Mouse (Mus musculus) stomach, postnatal 0 days (tissue): ENCODE data around the gene Isoc2a. TPM values are rescaled to one million over a fixed set of nuclear protein-coding genes. Genes with fewer than 3 reads are reported as not detected.

ENCODE experiments used
- ATAC-seq: fragments of 200-750 bp; cut with Nextera tagmentation; 2 replicates; pipeline ENCODE4 v1.8.0; 2017; ENCODE audit not compliant: low FRiP score, low TSS enrichment
- DNase-seq: peaks from one replicate; pipeline ENCODE4 v3.0.0-alpha.2; 2016; ENCODE audit warnings: low spot score
- H3K27ac ChIP-seq: fragments of 300-500 bp; sonication (generic); replicated peaks from 2 replicates; pipeline ENCODE4 v1.5.1; 2014; ENCODE audit warnings: mild to moderate bottlenecking, control low read depth
- H3K27me3 ChIP-seq: fragments of 300-500 bp; sonication (generic); 2 replicates; pipeline ENCODE4 v1.6.1; 2014; ENCODE audit warnings: low read length; ENCODE audit not compliant: control insufficient read depth, insufficient read depth
- H3K36me3 ChIP-seq: fragments of 300-500 bp; sonication (generic); 2 replicates; pipeline ENCODE4 v1.6.1; 2014; ENCODE audit warnings: low read length, mixed read lengths; ENCODE audit not compliant: control insufficient read depth, insufficient read depth
- H3K4me1 ChIP-seq: fragments of 300-500 bp; sonication (generic); replicated peaks from 2 replicates; pipeline ENCODE4 v1.6.1; 2014; ENCODE audit warnings: antibody characterized with exemption; ENCODE audit not compliant: control insufficient read depth, insufficient read depth
- H3K4me2 ChIP-seq: fragments of 300-500 bp; sonication (generic); replicated peaks from 2 replicates; pipeline ENCODE4 v1.6.1; 2014; ENCODE audit warnings: low read depth, mild to moderate bottlenecking, control low read depth, moderate library complexity
- H3K4me3 ChIP-seq: fragments of 300-500 bp; sonication (generic); 2 replicates; pipeline ENCODE4 v1.5.1; 2014; ENCODE audit warnings: low read depth, low read length, control low read depth
- H3K9ac ChIP-seq: fragments of 300-500 bp; sonication (generic); 2 replicates; pipeline ENCODE4 v1.6.1; 2014; ENCODE audit warnings: mild to moderate bottlenecking, low read length, control low read depth, mixed read lengths
- H3K9me3 ChIP-seq: fragments of 300-500 bp; sonication (generic); 2 replicates; pipeline ENCODE4 v1.6.1; 2016; ENCODE audit warnings: low read length; ENCODE audit not compliant: control insufficient read depth
- CTCF ChIP-seq: IDR thresholded peaks from 2 replicates; pipeline ENCODE4 v1.5.1; 2016; ENCODE audit warnings: antibody characterized with exemption, low read depth, mild to moderate bottlenecking, moderate library complexity
- EP300 ChIP-seq: optimal IDR thresholded peaks from 2 replicates; pipeline ENCODE3; 2016; ENCODE audit warnings: antibody characterized with exemption
- WGBS: fragments of 180-500 bp; shearing (Covaris S2); extraction: QIAGEN DNeasy Blood & Tissue Kit; methylation state at CpG from one replicate; pipeline ENCODE4 v1.1.7; 2014; 5-methylcytosine and 5-hydroxymethylcytosine counted together
- polyA plus RNA-seq: library from polyadenylated mRNA; unstranded; fragments of >200 nt; fragmentation: Nextera tagmentation; extraction: Ambion mirVana; gene quantifications from 2 replicates; pipeline ENCODE4 v1.2.1, GENCODE M21; 2015

Isoc2a gene
- polyA plus RNA-seq, 1 experiment from 2014 or later: 0.67 TPM

- ATAC-seq: no peak
Measured at GRCm38 (mm10) chr7:4902404-4902803, 25.5 kb downstream of the Isoc2a start.

GRCm38 (mm10) chr7:4906466-4906950, 29.6 kb downstream of the Isoc2a start, which contains the start of gene Gm36210:
Gm36210 (minus strand) TSS chr7:4906516.
- Histone ChIP-seq H3K27ac (no peak within 1 kb of the TSS), H3K4me1 (no peaks in the 10 kb centered on the region), H3K4me2 (no peak within 1 kb of the TSS), H3K27me3 (no peaks in the 10 kb centered on the region), H3K9me3 (no peaks in the 10 kb centered on the region), H3K9ac (no peak within 1 kb of the TSS), H3K4me3 (no peak within 1 kb of the TSS), H3K36me3 (no peaks in the 10 kb centered on the region)
- no peak for DNase-seq
- no peak for ATAC-seq
- 70% methylated on average over 10 of the region's 10 CpGs for WGBS
- TF ChIP-seq EP300 (no peak), CTCF (no peak)

More at GRCm38 (mm10) chr7:4902404-4902803, 25.5 kb downstream of the Isoc2a start:
- Histone ChIP-seq H3K4me1 (0 out of 2 replicates have a peak, but pooled peaks cover 2% of the 10 kb centered on the region), H3K36me3 (no peaks in the 10 kb centered on the region), H3K27ac (no peak overlapping the region), H3K27me3 (no peaks in the 10 kb centered on the region), H3K9ac (no peak overlapping the region), H3K4me2 (no peak overlapping the region), H3K9me3 (no peaks in the 10 kb centered on the region), H3K4me3 (no peak overlapping the region)
- DNase-seq: no peak
- 81% methylated on average over 9 of the region's 9 CpGs for WGBS
- TF ChIP-seq EP300: no peak
- no peak for TF ChIP-seq CTCF

- no peak overlapping the region for H3K4me2 ChIP-seq
- TF ChIP-seq EP300 (no peak), CTCF (peak; percentile 69)
- H3K36me3 ChIP-seq: no peaks in the 10 kb centered on the region
- H3K9me3 ChIP-seq: no peaks in the 10 kb centered on the region
- ATAC-seq: no peak
- DNase-seq: peak; percentile 62
- no peak overlapping the region for H3K9ac ChIP-seq
- H3K4me3 ChIP-seq: no peak overlapping the region
- no peaks in the 10 kb centered on the region; the same call in 1 of the 2 replicates for H3K4me1 ChIP-seq
- H3K27me3 ChIP-seq: no peaks in the 10 kb centered on the region
- H3K27ac ChIP-seq: no peak overlapping the region
- 24% methylated on average over 9 of the region's 9 CpGs for WGBS
Measured at GRCm38 (mm10) chr7:4911561-4911960, 34.6 kb downstream of the Isoc2a start.

GRCm38 (mm10) chr7:4912248-4912647, 35.3 kb downstream of the Isoc2a start:
- no peaks in the 10 kb centered on the region; the same call in 1 of the 2 replicates for H3K4me1 ChIP-seq
- no peaks in the 10 kb centered on the region for H3K9me3 ChIP-seq
- no peaks in the 10 kb centered on the region for H3K36me3 ChIP-seq
- WGBS: 64% methylated on average over 5 of the region's 5 CpGs
- H3K4me2 ChIP-seq: no peak overlapping the region
- DNase-seq (no peak), ATAC-seq (no peak)
- no peak overlapping the region for H3K27ac ChIP-seq
- no peaks in the 10 kb centered on the region for H3K27me3 ChIP-seq
- H3K4me3 ChIP-seq: no peak overlapping the region
- no peak overlapping the region for H3K9ac ChIP-seq
- TF ChIP-seq CTCF: no peak
- TF ChIP-seq EP300: no peak

- WGBS: under 1% methylated on average over 40 of the region's 56 CpGs
- Histone ChIP-seq H3K4me3 (peak within 1 kb of the TSS; percentile 72), H3K27me3 (no peaks in the 10 kb centered on the region), H3K36me3 (peaks cover 8% of the 10 kb centered on the region), H3K4me2 (peak within 1 kb of the TSS; percentile 70), H3K9me3 (no peaks in the 10 kb centered on the region), H3K9ac (peak within 1 kb of the TSS; percentile 86), H3K4me1 (no peaks in the 10 kb centered on the region; the same call in 1 of the 2 replicates), H3K27ac (peak within 1 kb of the TSS; percentile 98)
- TF ChIP-seq CTCF: no peak
- no peak for TF ChIP-seq EP300
- ATAC-seq (peak; percentile 90), DNase-seq (peak; percentile 94)
Measured at GRCm38 (mm10) chr7:4915007-4915665, 38.2 kb downstream of the Isoc2a start, which contains the start of gene Zfp628. Zfp628 (plus strand) TSS chr7:4915217.
